Mouse (Mus musculus): Measurements from ENCODE around the gene Klhl35.

The Klhl35 gene

GRCm38 (mm10) chr7:99465811-99466210 is at the start of gene Klhl35:
TSS of gene Klhl35 (plus strand) at chr7:99466004.
- DNase-seq (ENCODE audit: low spot score), result no peak

DNA sequence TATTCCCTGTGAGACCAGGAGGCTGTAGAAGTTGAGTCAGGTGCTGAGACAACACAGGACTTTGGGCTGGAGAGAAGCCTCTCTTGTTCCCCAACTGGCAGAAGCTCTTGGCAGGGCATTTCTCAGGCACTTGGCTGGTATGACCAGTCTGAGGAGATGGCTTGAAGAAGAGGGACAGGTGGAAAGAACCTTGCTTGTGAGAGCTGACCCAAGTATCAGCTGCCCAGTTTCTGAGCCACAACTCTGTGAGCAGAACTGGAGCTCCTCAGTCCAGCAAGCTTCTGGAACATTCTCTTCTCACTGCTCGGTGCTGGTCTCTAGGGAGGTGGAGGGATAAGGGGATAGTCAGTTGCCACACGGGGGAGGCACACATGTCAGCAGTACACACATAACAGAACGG is 46.5 kb upstream of the Klhl35 start:
- no peak for DNase-seq (ENCODE audit: low spot score)

GRCm38 (mm10) chr7:99421006-99421405 is 44.8 kb upstream of the Klhl35 start:
- DNase-seq (ENCODE audit: low spot score), result no peak

- DNase-seq (ENCODE audit: low spot score), result peak; percentile 42
Observed at GRCm38 (mm10) chr7:99424538-99425155, 41.2 kb upstream of the Klhl35 start.

DNA sequence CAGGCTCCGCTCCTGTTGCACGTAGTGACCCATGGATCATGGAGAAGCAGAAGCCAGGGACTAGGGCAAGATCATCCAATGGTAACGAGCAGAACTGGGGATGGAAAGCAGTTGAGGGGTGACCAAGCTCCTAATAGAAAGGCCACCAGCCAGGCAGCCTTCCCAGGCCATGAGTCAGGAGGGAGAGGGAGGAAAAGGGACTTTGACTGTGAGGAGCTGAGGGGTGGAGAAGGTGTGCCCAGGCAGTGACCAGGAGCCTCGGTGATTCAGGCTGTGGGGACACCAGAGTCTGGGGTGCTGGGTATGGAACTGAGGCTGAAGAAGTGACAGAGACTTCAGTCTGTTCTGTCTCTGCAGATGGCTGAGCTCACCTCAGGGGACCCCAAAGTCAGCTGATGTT is 40.1 kb upstream of the Klhl35 start:
- DNase-seq (ENCODE audit: low spot score), result no peak

- DNase-seq (ENCODE audit: low spot score), result no peak
Observed at GRCm38 (mm10) chr7:99427031-99427430, 38.8 kb upstream of the Klhl35 start.

DNA sequence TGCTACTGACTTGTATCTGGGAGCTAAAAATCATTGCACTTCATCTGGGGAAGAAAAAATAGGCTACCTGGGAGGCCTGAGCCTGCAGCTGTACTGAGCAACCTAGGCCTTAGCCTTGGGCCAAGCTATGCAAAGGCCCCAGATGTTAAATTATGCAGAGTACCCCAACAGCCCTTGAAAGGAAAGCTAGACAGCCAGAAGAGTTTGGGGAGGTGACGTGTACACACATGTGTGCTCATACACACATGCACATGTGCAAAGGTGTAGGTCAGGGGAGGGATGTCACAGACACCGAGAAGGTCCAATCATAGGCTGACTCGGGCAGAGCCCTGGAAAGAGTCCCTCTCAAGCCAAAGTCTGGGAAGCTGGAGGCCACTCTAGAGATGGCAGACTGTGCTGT is 37.8 kb upstream of the Klhl35 start:
- DNase-seq (ENCODE audit: low spot score), result no peak

DNA sequence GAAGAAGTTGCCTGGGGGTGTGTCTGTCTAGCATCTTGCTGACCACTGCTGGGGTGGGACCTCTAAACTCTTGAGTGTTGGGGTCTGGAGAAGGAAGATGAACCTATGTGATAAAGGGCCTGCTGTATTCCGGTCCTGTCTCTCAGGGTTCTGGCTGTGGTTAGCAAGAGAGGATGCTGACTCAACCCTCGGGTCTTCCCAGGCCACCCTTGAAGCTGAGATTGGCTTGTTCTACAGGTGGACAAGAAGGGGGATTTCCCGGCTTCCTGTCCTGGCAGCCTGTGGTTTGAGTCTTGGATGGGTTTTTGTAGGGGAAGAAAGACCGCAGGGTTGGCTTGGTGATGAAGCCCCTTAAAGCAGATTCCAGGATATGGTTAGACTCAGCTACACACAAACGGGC is 37.0 kb upstream of the Klhl35 start:
- no peak for DNase-seq (ENCODE audit: low spot score)

DNA sequence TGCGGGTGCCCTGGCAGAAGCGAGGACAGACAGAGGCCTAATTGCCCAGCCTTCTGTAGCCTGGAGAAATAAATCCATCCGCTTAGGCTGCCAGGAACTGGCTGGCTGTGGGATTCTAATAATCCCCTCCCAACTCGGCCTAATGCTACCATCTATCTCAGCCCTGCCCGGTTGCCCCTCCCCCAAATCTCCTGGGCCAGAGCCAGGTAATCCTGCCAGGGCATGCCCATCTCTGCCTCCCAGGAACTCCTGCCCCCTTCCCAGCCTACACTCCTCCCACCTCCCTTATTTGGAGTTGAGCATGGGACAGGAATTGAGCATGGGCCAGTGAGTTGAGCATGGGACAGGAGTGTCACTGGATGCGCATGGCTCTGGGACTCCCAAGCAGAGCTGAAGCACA is 36.0 kb upstream of the Klhl35 start:
- DNase-seq (ENCODE audit: low spot score), result peak; percentile 64

GRCm38 (mm10) chr7:99430246-99430645 is 35.6 kb upstream of the Klhl35 start:
- DNase-seq (ENCODE audit: low spot score), result no peak

DNA sequence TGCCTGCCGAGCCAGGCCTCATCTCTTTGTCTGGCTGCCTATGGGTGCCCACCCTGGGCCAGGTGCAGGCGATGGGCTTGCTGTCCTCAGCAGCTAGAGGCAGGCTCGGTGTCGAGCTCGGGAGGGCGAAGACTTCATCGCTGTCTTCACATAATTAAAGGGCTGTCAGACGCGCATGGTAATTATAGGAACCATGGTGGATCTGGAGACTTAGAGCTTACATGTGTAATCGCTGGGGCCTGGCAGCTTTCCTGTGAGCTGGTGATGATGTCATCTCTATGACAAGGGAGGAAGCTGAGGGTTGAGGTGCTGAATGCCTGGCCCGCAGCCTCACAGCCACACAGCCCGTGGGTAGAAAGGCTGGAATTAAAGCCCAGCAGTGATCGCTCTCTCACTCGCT is 33.6 kb upstream of the Klhl35 start:
- DNase-seq (ENCODE audit: low spot score), result peak; percentile 79

DNA sequence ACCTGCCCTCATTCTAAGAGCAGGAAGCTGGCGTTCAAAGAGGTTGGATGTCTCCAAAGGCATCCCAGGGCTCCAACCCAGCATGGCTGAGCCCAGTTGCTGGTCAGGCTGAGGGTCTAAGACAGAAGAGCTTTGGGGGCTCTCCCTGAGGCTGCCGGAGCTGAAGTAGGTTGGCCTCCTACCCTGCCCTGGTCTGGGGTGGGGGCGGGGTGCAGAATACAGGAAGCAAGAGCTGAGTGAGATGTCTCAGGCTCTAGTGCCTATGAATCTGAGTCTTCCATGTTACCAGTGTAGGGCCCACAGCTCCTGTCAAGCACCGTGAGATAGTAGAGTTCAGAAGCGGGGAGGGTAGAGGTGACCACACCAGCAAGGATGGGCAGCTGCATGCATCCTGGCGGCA is 32.9 kb upstream of the Klhl35 start:
- no peak for DNase-seq (ENCODE audit: low spot score)

- no peak for DNase-seq (ENCODE audit: low spot score)
Observed at GRCm38 (mm10) chr7:99434672-99435250, 31.0 kb upstream of the Klhl35 start.

- no peak for DNase-seq (ENCODE audit: low spot score)
Observed at GRCm38 (mm10) chr7:99436530-99436929, 29.3 kb upstream of the Klhl35 start.

GRCm38 (mm10) chr7:99438881-99439280 is 26.9 kb upstream of the Klhl35 start:
- no peak for DNase-seq (ENCODE audit: low spot score)

GRCm38 (mm10) chr7:99441534-99442072 is 24.2 kb upstream of the Klhl35 start:
- peak; percentile 97 for DNase-seq (ENCODE audit: low spot score)

GRCm38 (mm10) chr7:99443164-99443563 is 22.6 kb upstream of the Klhl35 start:
- no peak for DNase-seq (ENCODE audit: low spot score)

DNA sequence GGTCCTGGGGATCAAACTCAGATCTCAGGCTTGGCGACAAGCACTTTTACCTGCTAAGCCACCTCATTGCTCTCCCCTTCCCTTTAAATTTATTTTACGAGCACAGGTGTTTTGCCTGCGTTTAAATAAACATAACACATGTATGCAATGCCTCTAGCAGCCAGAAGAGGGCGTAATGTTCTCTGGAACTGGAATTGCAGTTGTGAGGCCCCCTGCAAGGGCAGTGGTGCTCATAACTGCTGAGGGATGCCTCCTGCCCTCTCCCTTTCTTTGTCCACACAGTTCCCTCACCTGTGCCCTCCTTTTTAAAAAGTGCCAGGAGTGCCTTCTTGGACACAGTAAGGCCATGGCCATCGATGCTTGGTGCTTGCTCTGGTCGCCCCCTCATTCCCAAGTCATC is 21.8 kb upstream of the Klhl35 start:
- DNase-seq (ENCODE audit: low spot score), result no peak

DNA sequence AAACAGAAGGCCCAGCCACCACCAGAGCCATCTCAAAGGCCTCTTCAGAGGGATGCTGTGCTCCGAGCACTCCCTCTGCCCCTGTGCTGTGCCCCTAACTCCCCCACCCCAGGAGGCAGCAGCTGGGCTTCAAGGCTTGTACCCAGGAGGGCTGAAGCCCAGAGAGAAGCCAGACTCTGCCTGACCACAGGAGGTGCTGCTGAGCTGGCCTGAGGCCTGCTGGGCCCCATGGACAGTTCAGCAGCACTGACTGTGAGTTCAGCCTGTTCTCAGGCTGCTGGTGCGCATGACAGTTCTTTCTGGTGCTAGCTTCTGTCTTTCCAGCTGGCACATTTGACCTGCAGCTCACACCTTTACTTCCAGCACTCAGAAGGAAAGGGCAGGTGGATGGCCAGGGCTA is 20.0 kb upstream of the Klhl35 start:
- DNase-seq (ENCODE audit: low spot score), result no peak

- DNase-seq (ENCODE audit: low spot score), result no peak
Observed at GRCm38 (mm10) chr7:99447323-99447722, 18.5 kb upstream of the Klhl35 start.

DNA sequence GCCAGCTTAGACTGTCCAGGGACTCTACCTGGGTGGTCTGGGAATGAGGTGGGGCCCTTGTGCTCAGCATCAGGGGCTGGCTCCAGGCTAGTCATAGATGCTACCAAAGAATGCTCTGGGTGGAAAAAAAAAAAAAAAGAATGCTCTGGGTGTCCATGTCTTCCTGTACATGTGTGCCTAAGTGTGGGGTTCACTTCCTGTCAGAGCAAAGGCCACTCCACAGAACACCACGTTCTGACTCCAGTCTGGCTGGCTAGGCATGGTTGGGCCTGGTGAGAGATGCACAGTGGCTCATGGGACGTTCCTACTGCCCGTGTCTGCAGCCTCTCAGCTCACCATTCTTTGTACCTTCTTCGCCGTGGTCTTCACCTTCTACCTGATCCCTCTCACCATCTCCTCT is 17.2 kb upstream of the Klhl35 start:
- DNase-seq (ENCODE audit: low spot score), result no peak

- DNase-seq (ENCODE audit: low spot score), result no peak
Observed at GRCm38 (mm10) chr7:99449063-99449462, 16.7 kb upstream of the Klhl35 start.

- DNase-seq (ENCODE audit: low spot score), result no peak
Observed at GRCm38 (mm10) chr7:99449751-99450150, 16.1 kb upstream of the Klhl35 start.

GRCm38 (mm10) chr7:99450703-99451102 is 15.1 kb upstream of the Klhl35 start:
- DNase-seq (ENCODE audit: low spot score), result peak; percentile 84
